Mouse (Mus musculus) CH12.LX (cell line): ENCODE data around the gene Entpd2. TPM values are rescaled to one million over a fixed set of nuclear protein-coding genes. Genes with fewer than 3 reads are reported as not detected.

Source experiments
- DNase-seq: peaks from one replicate; pipeline ENCODE4 v3.0.0-alpha.2; 2013; ENCODE audit errors: extremely low read depth
- H3K27ac ChIP-seq: 2 replicates; pipeline ENCODE4 v1.5.1; 2012; ENCODE audit warnings: low read depth, mild to moderate bottlenecking, control low read depth, moderate library complexity; ENCODE audit not compliant: insufficient read depth
- H3K27me3 ChIP-seq: replicated peaks from 2 replicates; pipeline ENCODE3; 2012; ENCODE audit warnings: inconsistent platforms
- H3K36me3 ChIP-seq, 2 experiments: replicated peaks in 1 of 2; 2 replicates each; pipeline versions ENCODE3 to v1.6.1; 2012; ENCODE audit warnings: inconsistent platforms in 1 of 2, low read length in 1 of 2, mild to moderate bottlenecking in 1 of 2, mixed read lengths in 1 of 2, moderate library complexity in 1 of 2; ENCODE audit not compliant: control insufficient read depth in 1 of 2, insufficient read depth in 1 of 2
- H3K4me1 ChIP-seq, 2 experiments: 2 replicates each; pipeline ENCODE4 v1.6.1; 2012; ENCODE audit warnings: inconsistent platforms in 1 of 2, moderate library complexity in 1 of 2; ENCODE audit not compliant: insufficient read depth in 2 of 2, control insufficient read depth in 1 of 2
- H3K4me2 ChIP-seq: 2 replicates; pipeline ENCODE4 v1.6.1; 2012; ENCODE audit warnings: low read depth, mild to moderate bottlenecking, control low read depth; ENCODE audit not compliant: poor library complexity, insufficient read depth, severe bottlenecking
- H3K4me3 ChIP-seq, 3 experiments: fragments of 150-350 bp in 1 of 3; sonication (generic) in 1 of 3; replicated peaks in 1 of 3; 2 replicates each; pipeline versions ENCODE3 to v1.5.1; 2011 to 2012; ENCODE audit warnings: low read depth in 2 of 3, low read length in 2 of 3, mild to moderate bottlenecking in 2 of 3, moderate library complexity in 2 of 3, control low read depth in 1 of 3, improper control_type of control experiment in 1 of 3, inconsistent platforms in 1 of 3, mixed read lengths in 1 of 3; ENCODE audit not compliant: poor library complexity in 1 of 3
- H3K79me2 ChIP-seq: replicated peaks from 2 replicates; pipeline ENCODE4 v1.6.1; 2012; ENCODE audit warnings: mild to moderate bottlenecking, moderate library complexity; ENCODE audit not compliant: control insufficient read depth, poor library complexity, insufficient read depth, severe bottlenecking; ENCODE audit errors: extremely low read depth
- H3K9ac ChIP-seq: 2 replicates; pipeline ENCODE4 v1.6.1; 2012; ENCODE audit warnings: low read depth, mild to moderate bottlenecking, control low read depth, moderate library complexity; ENCODE audit not compliant: insufficient read depth
- H3K9me3 ChIP-seq: replicated peaks from 2 replicates; pipeline ENCODE3; 2012; ENCODE audit warnings: low read length, inconsistent platforms, mixed read lengths
- BHLHE40 ChIP-seq: IDR thresholded peaks from 2 replicates; pipeline ENCODE4 v1.6.1; 2011; ENCODE audit warnings: mild to moderate bottlenecking, low read depth, low read length, improper control_type of control experiment
- CTCF ChIP-seq, 2 experiments: IDR thresholded peaks in 1 of 2; conservative IDR thresholded peaks in 1 of 2; 2 replicates each; pipeline ENCODE4 v1.5.1; 2011 to 2012; ENCODE audit warnings: low read depth in 2 of 2, low read length in 2 of 2, improper control_type of control experiment in 1 of 2, inconsistent platforms in 1 of 2, mild to moderate bottlenecking in 1 of 2, moderate library complexity in 1 of 2
- EP300 ChIP-seq: IDR thresholded peaks from 2 replicates; pipeline ENCODE4 v1.6.1; 2011; ENCODE audit warnings: low read length, improper control_type of control experiment
- GABPA ChIP-seq: IDR thresholded peaks from 2 replicates; pipeline ENCODE4 v1.6.1; 2012; ENCODE audit warnings: low read depth, low read length, improper control_type of control experiment, inconsistent platforms; ENCODE audit not compliant: insufficient replicate concordance
- HCFC1 ChIP-seq: IDR thresholded peaks from 2 replicates; pipeline ENCODE4 v1.6.1; 2012; ENCODE audit warnings: low read depth, mild to moderate bottlenecking, inconsistent platforms, low read length, improper control_type of control experiment
- JUN ChIP-seq: IDR thresholded peaks from 2 replicates; pipeline ENCODE4 v1.6.1; 2011; ENCODE audit warnings: low read depth, mild to moderate bottlenecking, low read length, improper control_type of control experiment, moderate library complexity; ENCODE audit not compliant: insufficient read depth
- JUND ChIP-seq: conservative IDR thresholded peaks from 2 replicates; pipeline ENCODE4 v1.6.1; 2011; ENCODE audit warnings: low read depth, low read length, improper control_type of control experiment
- MAFK ChIP-seq: IDR thresholded peaks from 2 replicates; pipeline ENCODE4 v1.6.1; 2011; ENCODE audit warnings: low read length, improper control_type of control experiment; ENCODE audit not compliant: insufficient replicate concordance
- MAZ ChIP-seq: IDR thresholded peaks from 2 replicates; pipeline ENCODE4 v1.6.1; 2012; ENCODE audit warnings: low read depth, mild to moderate bottlenecking, inconsistent platforms, low read length, improper control_type of control experiment, moderate library complexity
- MYC ChIP-seq: IDR thresholded peaks from 2 replicates; pipeline ENCODE4 v1.6.1; 2011; ENCODE audit warnings: low read depth, mild to moderate bottlenecking, improper control_type of control experiment, low read length
- NELFE ChIP-seq: IDR thresholded peaks from 2 replicates; pipeline ENCODE4 v1.6.1; 2011; ENCODE audit warnings: low read depth, low read length, improper control_type of control experiment
- NRF1 ChIP-seq: IDR thresholded peaks from 2 replicates; pipeline ENCODE4 v1.6.1; 2014; ENCODE audit warnings: low read depth, mild to moderate bottlenecking, inconsistent platforms, low read length, improper control_type of control experiment, moderate library complexity
- POLR2A ChIP-seq: IDR thresholded peaks from 2 replicates; pipeline ENCODE4 v1.6.1; 2011; ENCODE audit warnings: low read depth, mild to moderate bottlenecking, improper control_type of control experiment, low read length
- RCOR1 ChIP-seq: conservative IDR thresholded peaks from 2 replicates; pipeline ENCODE4 v1.6.1; 2012; ENCODE audit warnings: low read depth, mild to moderate bottlenecking, inconsistent platforms, low read length, improper control_type of control experiment
- SIN3A ChIP-seq: IDR thresholded peaks from 2 replicates; pipeline ENCODE4 v1.6.1; 2012; ENCODE audit warnings: low read length, improper control_type of control experiment, inconsistent platforms
- SMC3 ChIP-seq: IDR thresholded peaks from 2 replicates; pipeline ENCODE4 v1.6.1; 2011; ENCODE audit warnings: low read depth, low read length, improper control_type of control experiment
- TCF12 ChIP-seq: IDR thresholded peaks from 2 replicates; pipeline ENCODE4 v1.6.1; 2014; ENCODE audit warnings: low read depth, mild to moderate bottlenecking, inconsistent platforms, low read length, improper control_type of control experiment
- UBTF ChIP-seq: IDR thresholded peaks from 2 replicates; pipeline ENCODE4 v1.6.1; 2012; ENCODE audit warnings: low read depth, mild to moderate bottlenecking, inconsistent platforms, low read length, improper control_type of control experiment, moderate library complexity
- ZC3H11A ChIP-seq: IDR thresholded peaks from 2 replicates; pipeline ENCODE4 v1.6.1; 2012; ENCODE audit warnings: low read depth, mild to moderate bottlenecking, inconsistent platforms, low read length, improper control_type of control experiment
- ZKSCAN1 ChIP-seq: IDR thresholded peaks from 2 replicates; pipeline ENCODE4 v1.6.1; 2012; ENCODE audit warnings: low read depth, inconsistent platforms, low read length, improper control_type of control experiment, borderline replicate concordance
- ZMIZ1 ChIP-seq: IDR thresholded peaks from 2 replicates; pipeline ENCODE4 v1.6.1; 2012; ENCODE audit warnings: low read depth, mild to moderate bottlenecking, inconsistent platforms, low read length, improper control_type of control experiment
- dilution Hi-C: fragments of 300-500 bp; cut with MboI; formaldehyde crosslinking; loops from 2 replicates; pipeline ENCODE4 v1.14.3; 2020; ENCODE audit warnings: low sequenced_read_pairs; ENCODE audit not compliant: extremely low pct_unique_long_range_greater_than_20kb, extremely low pct_ligation_motif_present
- in situ Hi-C: fragments of 300-500 bp; cut with MboI; formaldehyde crosslinking; loops from 3 replicates; pipeline ENCODE4 v1.14.3; 2019; ENCODE audit warnings: low sequenced_read_pairs, low pct_ligation_motif_present, low pct_unique_long_range_greater_than_20kb, mixed read lengths
- polyA plus RNA-seq: library from polyadenylated mRNA; unstranded; fragments of >175 nt; gene quantifications from 2 replicates; pipeline ENCODE4 v1.2.1, GENCODE M21; 2012; ENCODE audit warnings: low read depth; ENCODE audit not compliant: insufficient read length
- total RNA-seq, 2 experiments: library from RNA; depleted of rRNA; stranded (reverse); fragments of 300-350 nt in 1 of 2; fragments of >200 nt in 1 of 2; gene quantifications; 2 replicates each; pipeline ENCODE4 v1.2.3; 2012 to 2014

Entpd2 gene
- total and polyA plus RNA-seq, 3 experiments, result not detected

DNA sequence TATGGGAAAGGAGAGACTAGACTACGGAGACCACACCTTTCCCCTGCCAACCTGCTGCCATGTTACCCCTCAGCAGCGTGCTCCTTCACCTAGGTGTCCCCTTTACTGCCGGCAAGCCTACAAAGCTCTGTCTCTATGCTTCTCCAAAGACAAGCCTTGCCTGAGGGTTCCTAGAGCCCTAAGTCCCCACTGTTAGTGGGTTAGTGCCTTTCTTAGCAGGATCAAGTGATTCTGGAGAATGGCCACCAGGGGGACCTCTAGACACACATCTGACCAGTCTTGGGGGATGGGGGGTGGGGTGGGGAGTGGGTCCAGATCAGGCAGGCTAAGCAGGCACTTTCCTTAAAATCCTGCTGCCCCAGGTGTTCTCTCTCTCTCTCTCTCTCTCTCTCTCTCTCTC lies 26.2 kb downstream of the Entpd2 start (continued):
- TF ChIP-seq MYC (no peak), CTCF (conservative IDR thresholded peaks at IDR 0.05 in 1 of 2, IDR thresholded peaks at IDR 0.05 in 1 of 2; ENCODE audit: low read depth in 2 of 2, low read length in 2 of 2) (peak; percentile 34 to 88; a peak in 3 of 4 replicates), NRF1 (no peak), POLR2A (no peak)

GRCm38 (mm10) chr2:25422587-25423410 lies 27.1 kb downstream of the Entpd2 start, which contains the start of gene Fut7:
Gene Fut7 (plus strand): TSS chr2:25423267.
- 0 out of 2 replicates have a peak, but pooled peaks have one; percentile 8 for TF ChIP-seq BHLHE40
- no peak for TF ChIP-seq JUND
- H3K36me3 ChIP-seq, result no peaks in the 10 kb centered on the region
- in situ Hi-C loops, result loop anchor here (10.0 kb wide), 1 partner anchor 132 kb away; the partner anchor contains the start of gene Edf1
- H3K4me2 ChIP-seq, result peak within 1 kb of the TSS; percentile 30; the same call in 1 of the 2 replicates
- dilution Hi-C loops, result no loop called here
- DNase-seq, result no peak
- peaks cover 3% of the 10 kb centered on the region for H3K9me3 ChIP-seq
- no peak within 1 kb of the TSS for H3K27ac ChIP-seq
- H3K79me2 ChIP-seq, result no peaks in the 10 kb centered on the region
- H3K4me1 ChIP-seq, result peaks cover 24 to 63% of the 10 kb centered on the region in 2 experiments
- H3K9ac ChIP-seq, result no peak within 1 kb of the TSS
- no peak within 1 kb of the TSS for H3K4me3 ChIP-seq
- peaks cover 12% of the 10 kb centered on the region for H3K27me3 ChIP-seq

- Histone ChIP-seq H3K4me3 (no peak overlapping the region), H3K36me3 (no peaks in the 10 kb centered on the region), H3K27me3 (peaks cover 6% of the 10 kb centered on the region), H3K9me3 (peaks cover 3% of the 10 kb centered on the region), H3K4me2 (no peak overlapping the region), H3K79me2 (no peaks in the 10 kb centered on the region), H3K9ac (no peak overlapping the region), H3K27ac (no peak overlapping the region), H3K4me1 (peaks cover 29 to 63% of the 10 kb centered on the region in 2 experiments)
- DNase-seq, result no peak
- dilution Hi-C loops, result no loop called here
- TF ChIP-seq SIN3A (no peak), ZKSCAN1 (no peak), TCF12 (no peak), ZC3H11A (no peak), MAZ (no peak), RCOR1 (no peak), SMC3 (no peak), BHLHE40 (no peak), JUN (no peak), ZMIZ1 (no peak), HCFC1 (no peak), GABPA (no peak), UBTF (no peak), MYC (no peak), MAFK (no peak), NELFE (no peak), NRF1 (no peak), EP300 (no peak)
- in situ Hi-C loops, result loop anchor here (10.0 kb wide), 1 partner anchor 131 kb away; the partner anchor contains the start of gene Edf1
Measured at GRCm38 (mm10) chr2:25423626-25424025, 28.0 kb downstream of the Entpd2 start.
